Mouse (Mus musculus): Measurements from ENCODE around the gene Chrdl1.

- no peak for TF ChIP-seq POLR2A (IDR thresholded peaks at IDR 0.05; ENCODE audit: extremely low read depth, insufficient read depth, low read length)
- no peak for TF ChIP-seq CTCF (IDR thresholded peaks at IDR 0.05; ENCODE audit: extremely low read depth, insufficient read depth, low read length)
Measured at GRCm38 (mm10) chrX:143335846-143336245, 58.2 kb downstream of the Chrdl1 start.
